Mouse (Mus musculus) kidney, adult 2 months (tissue): Measurements from ENCODE around the gene Slc51a.
"Not testable (repeated sequence)": the region's sequence is repeated elsewhere in the genome, so short reads cannot be mapped to it uniquely, and the experiment has no call there.

Experiments used
- CTCF ChIP-seq: fragments of 200-500 bp; conservative IDR thresholded peaks from 2 replicates; pipeline ENCODE4 v1.5.1; 2011; ENCODE audit warnings: low read depth, mild to moderate bottlenecking, control low read depth, low read length, moderate library complexity, mixed read lengths; ENCODE audit not compliant: insufficient read depth, insufficient read length
- POLR2A ChIP-seq: fragments of 200-500 bp; IDR thresholded peaks from one replicate; pipeline ENCODE4 v1.6.1; 2011; ENCODE audit warnings: low read depth, low read length, control low read depth

DNA sequence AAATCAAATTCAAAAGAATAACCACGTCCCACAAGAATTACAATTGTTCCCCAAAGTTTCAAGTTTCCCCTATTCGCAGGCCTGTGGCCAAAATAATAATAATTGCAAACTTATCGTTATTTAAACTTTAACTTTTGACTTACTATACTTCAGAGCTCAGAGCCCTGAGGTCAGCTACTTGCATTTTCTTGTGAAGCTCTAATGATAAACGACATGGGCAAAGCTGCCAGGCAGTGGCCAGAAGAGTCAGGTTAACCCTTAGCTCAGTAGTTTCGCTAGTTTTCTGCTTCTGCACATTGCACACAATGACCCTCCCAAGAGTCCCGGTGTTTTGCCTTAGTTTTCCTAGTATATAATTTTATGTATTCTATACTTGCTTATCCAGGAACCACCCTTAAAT is 6.7 kb upstream of the Slc51a start:
- not testable (repeated sequence) for TF ChIP-seq CTCF, POLR2A
